Mouse (Mus musculus): ENCODE data around the gene Plekha1. TPM values are rescaled to one million over a fixed set of nuclear protein-coding genes. Genes with fewer than 3 reads are reported as not detected.

The Plekha1 gene
- polyA plus RNA-seq, 1 experiment = 110 TPM

- Histone ChIP-seq H3K27ac (ENCODE audit: insufficient read depth, low read length) (no peak overlapping the region), H3K4me1 (ENCODE audit: control insufficient read depth, insufficient read depth, low read length) (peaks cover 4% of the 10 kb centered on the region; the same call in 1 of the 2 replicates), H3K4me3 (ENCODE audit: insufficient read depth, low read length) (no peak overlapping the region)
- no peak for TF ChIP-seq CTCF (IDR thresholded peaks at IDR 0.05; ENCODE audit: extremely low read depth, insufficient read depth, low read length)
- TF ChIP-seq POLR2A (IDR thresholded peaks at IDR 0.05; ENCODE audit: extremely low read depth, insufficient read depth, low read length) = no peak
These were observed 34.0 kb upstream of the Plekha1 start for GRCm38 (mm10) chr7:130831586-130831985.

- H3K4me3 ChIP-seq (ENCODE audit: insufficient read depth, low read length) = no peak overlapping the region
- no peak for TF ChIP-seq POLR2A (IDR thresholded peaks at IDR 0.05; ENCODE audit: extremely low read depth, insufficient read depth, low read length)
- TF ChIP-seq CTCF (IDR thresholded peaks at IDR 0.05; ENCODE audit: extremely low read depth, insufficient read depth, low read length) = no peak
- peaks cover 6% of the 10 kb centered on the region for H3K4me1 ChIP-seq (ENCODE audit: control insufficient read depth, insufficient read depth, low read length)
- H3K27ac ChIP-seq (ENCODE audit: insufficient read depth, low read length) = no peak overlapping the region
These were observed 31.3 kb upstream of the Plekha1 start for GRCm38 (mm10) chr7:130834299-130834698.

DNA sequence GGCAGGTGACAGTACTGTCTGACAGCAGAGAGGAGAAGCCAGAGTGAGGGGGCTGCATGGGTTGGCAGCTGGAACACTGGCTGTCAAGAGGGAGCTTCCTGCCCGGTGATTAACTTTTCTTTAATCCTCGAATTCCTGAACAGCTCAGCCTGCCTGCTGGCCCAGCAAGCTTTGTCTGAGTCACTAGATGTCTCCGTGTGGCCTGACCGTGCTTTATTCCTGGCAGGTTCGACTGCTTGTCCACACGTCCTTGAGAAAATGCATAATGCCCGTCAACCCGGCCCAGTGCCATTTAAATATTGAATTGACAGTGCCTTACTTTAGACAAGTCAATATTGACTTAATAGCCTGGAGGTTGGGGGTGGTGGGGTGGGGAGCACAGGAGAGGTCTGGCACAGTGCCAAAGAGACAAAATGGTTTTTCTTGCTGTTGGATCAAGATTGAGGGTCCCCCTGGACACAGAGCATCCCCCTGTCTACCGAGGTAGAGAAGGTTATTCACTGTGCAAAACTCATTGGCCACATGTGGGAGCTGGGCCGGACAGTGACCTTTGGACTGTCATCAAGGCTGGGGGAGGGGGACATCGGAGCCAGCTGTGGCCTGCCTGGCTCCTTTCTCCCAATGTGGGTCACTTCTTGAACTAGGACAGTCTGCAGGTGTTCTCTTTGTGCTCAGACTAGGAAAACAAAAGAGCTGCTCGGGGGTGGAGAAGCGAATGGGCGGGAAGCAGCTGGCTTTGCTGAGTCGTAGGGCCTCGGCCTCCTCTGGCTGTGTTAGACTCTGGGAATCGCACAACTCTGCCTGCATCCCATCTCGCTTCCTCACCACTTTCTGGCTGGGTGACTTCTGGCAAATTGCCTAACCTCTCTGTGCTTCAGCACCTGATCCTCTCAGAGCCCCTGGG, 30.3 kb upstream of the Plekha1 start:
- TF ChIP-seq CTCF (IDR thresholded peaks at IDR 0.05; ENCODE audit: extremely low read depth, insufficient read depth, low read length) (no peak), POLR2A (IDR thresholded peaks at IDR 0.05; ENCODE audit: extremely low read depth, insufficient read depth, low read length) (no peak)
- Histone ChIP-seq H3K27ac (ENCODE audit: insufficient read depth, low read length) (no peak overlapping the region), H3K4me1 (ENCODE audit: control insufficient read depth, insufficient read depth, low read length) (peaks cover 6% of the 10 kb centered on the region)

GRCm38 (mm10) chr7:130836066-130836465, 29.5 kb upstream of the Plekha1 start:
- Histone ChIP-seq H3K27ac (ENCODE audit: insufficient read depth, low read length) (no peak overlapping the region), H3K4me3 (ENCODE audit: insufficient read depth, low read length) (no peak overlapping the region), H3K4me1 (ENCODE audit: control insufficient read depth, insufficient read depth, low read length) (peaks cover 6% of the 10 kb centered on the region)
- TF ChIP-seq POLR2A (IDR thresholded peaks at IDR 0.05; ENCODE audit: extremely low read depth, insufficient read depth, low read length) (no peak), CTCF (IDR thresholded peaks at IDR 0.05; ENCODE audit: extremely low read depth, insufficient read depth, low read length) (no peak)

More for the DNA sequence above, 30.3 kb upstream of the Plekha1 start:
- no peak overlapping the region for H3K4me3 ChIP-seq (ENCODE audit: insufficient read depth, low read length)

DNA sequence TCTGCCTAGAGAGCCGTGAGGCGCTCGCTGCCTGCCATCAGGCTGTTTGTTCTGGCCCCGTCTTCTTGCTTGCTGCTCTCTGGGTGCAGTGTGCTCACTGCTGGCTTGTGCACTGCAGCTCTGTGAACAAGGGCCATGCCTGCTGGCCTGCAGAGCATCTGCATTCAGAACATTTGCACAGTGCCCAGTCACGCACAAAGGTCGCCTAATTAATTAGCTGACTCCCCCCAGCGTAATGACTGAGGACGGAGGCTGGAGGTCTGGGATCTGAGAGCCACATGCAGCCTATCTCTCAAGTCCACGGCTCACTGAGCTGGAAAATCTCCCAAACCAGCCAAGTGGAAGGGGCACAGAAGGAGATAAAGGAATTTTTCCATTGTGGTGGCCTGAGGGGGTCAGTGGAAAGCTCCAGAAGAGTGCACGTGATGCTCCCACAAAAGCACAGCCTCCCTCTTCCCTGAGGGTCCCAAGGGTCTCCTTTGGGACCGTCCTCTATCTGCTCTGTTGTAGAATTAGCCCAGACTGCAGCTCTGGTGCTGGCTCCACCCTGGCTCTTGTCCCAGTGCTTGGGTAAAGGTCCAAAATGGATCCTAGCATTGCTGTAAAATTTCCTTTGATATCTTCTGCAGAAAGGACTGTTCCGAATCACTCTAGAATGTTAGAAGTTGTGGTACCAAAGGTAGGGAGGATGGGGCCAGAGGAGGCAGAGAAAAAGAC, 27.5 kb upstream of the Plekha1 start:
- no peak for TF ChIP-seq POLR2A (IDR thresholded peaks at IDR 0.05; ENCODE audit: extremely low read depth, insufficient read depth, low read length)
- Histone ChIP-seq H3K4me1 (ENCODE audit: control insufficient read depth, insufficient read depth, low read length) (peaks cover 6% of the 10 kb centered on the region), H3K27ac (ENCODE audit: insufficient read depth, low read length) (no peak overlapping the region), H3K4me3 (ENCODE audit: insufficient read depth, low read length) (no peak overlapping the region)

- no peak overlapping the region for H3K4me3 ChIP-seq (ENCODE audit: insufficient read depth, low read length)
- TF ChIP-seq POLR2A (IDR thresholded peaks at IDR 0.05; ENCODE audit: extremely low read depth, insufficient read depth, low read length) = no peak
- TF ChIP-seq CTCF (IDR thresholded peaks at IDR 0.05; ENCODE audit: extremely low read depth, insufficient read depth, low read length) = no peak
- no peak overlapping the region for H3K27ac ChIP-seq (ENCODE audit: insufficient read depth, low read length)
- peaks cover 6% of the 10 kb centered on the region for H3K4me1 ChIP-seq (ENCODE audit: control insufficient read depth, insufficient read depth, low read length)
These were observed 26.9 kb upstream of the Plekha1 start for GRCm38 (mm10) chr7:130838658-130839025.

- peaks cover 6% of the 10 kb centered on the region for H3K4me1 ChIP-seq (ENCODE audit: control insufficient read depth, insufficient read depth, low read length)
- H3K27ac ChIP-seq (ENCODE audit: insufficient read depth, low read length) = no peak overlapping the region
- H3K4me3 ChIP-seq (ENCODE audit: insufficient read depth, low read length) = no peak overlapping the region
- no peak for TF ChIP-seq POLR2A (IDR thresholded peaks at IDR 0.05; ENCODE audit: extremely low read depth, insufficient read depth, low read length)
- no peak for TF ChIP-seq CTCF (IDR thresholded peaks at IDR 0.05; ENCODE audit: extremely low read depth, insufficient read depth, low read length)
These were observed 26.0 kb upstream of the Plekha1 start for GRCm38 (mm10) chr7:130839380-130840100.

- Histone ChIP-seq H3K4me3 (ENCODE audit: insufficient read depth, low read length) (no peak overlapping the region), H3K4me1 (ENCODE audit: control insufficient read depth, insufficient read depth, low read length) (no peaks in the 10 kb centered on the region), H3K27ac (ENCODE audit: insufficient read depth, low read length) (no peak overlapping the region)
- TF ChIP-seq CTCF (IDR thresholded peaks at IDR 0.05; ENCODE audit: extremely low read depth, insufficient read depth, low read length) (no peak), POLR2A (IDR thresholded peaks at IDR 0.05; ENCODE audit: extremely low read depth, insufficient read depth, low read length) (no peak)
These were observed 18.3 kb upstream of the Plekha1 start for GRCm38 (mm10) chr7:130847164-130847718.

GRCm38 (mm10) chr7:130854684-130855292, 10.8 kb upstream of the Plekha1 start:
- no peak overlapping the region for H3K27ac ChIP-seq (ENCODE audit: insufficient read depth, low read length)
- no peaks in the 10 kb centered on the region for H3K4me1 ChIP-seq (ENCODE audit: control insufficient read depth, insufficient read depth, low read length)
- TF ChIP-seq CTCF (IDR thresholded peaks at IDR 0.05; ENCODE audit: extremely low read depth, insufficient read depth, low read length) = no peak
- H3K4me3 ChIP-seq (ENCODE audit: insufficient read depth, low read length) = no peak overlapping the region
